Mouse (Mus musculus) hindbrain, embryonic 11.5 days (tissue): ENCODE results near the gene Ccl11. TPM values are rescaled to one million over a fixed set of nuclear protein-coding genes. Genes with fewer than 3 reads are reported as not detected.

Source experiments
- ATAC-seq: fragments of 200-750 bp; cut with Nextera tagmentation; 2 replicates; pipeline ENCODE4 v1.8.0; 2017; ENCODE audit warnings: mild to moderate bottlenecking, moderate TSS enrichment, moderate library complexity; ENCODE audit not compliant: low FRiP score
- DNase-seq: peaks from one replicate; pipeline ENCODE4 v3.0.0-alpha.2; 2015; ENCODE audit warnings: low spot score
- H3K27ac ChIP-seq: fragments of 300-500 bp; sonication (generic); 2 replicates; pipeline ENCODE4 v1.5.1; 2014; ENCODE audit warnings: mild to moderate bottlenecking, low read depth, low read length
- H3K27me3 ChIP-seq: fragments of 300-500 bp; sonication (generic); 2 replicates; pipeline ENCODE4 v1.6.1; 2014; ENCODE audit warnings: mild to moderate bottlenecking, low read length, moderate library complexity, mixed read lengths; ENCODE audit not compliant: control insufficient read depth, insufficient read depth
- H3K36me3 ChIP-seq: fragments of 300-500 bp; sonication (generic); 2 replicates; pipeline ENCODE4 v1.6.1; 2014; ENCODE audit warnings: mild to moderate bottlenecking, low read length, moderate library complexity, mixed read lengths; ENCODE audit not compliant: control insufficient read depth, insufficient read depth
- H3K4me1 ChIP-seq: fragments of 300-500 bp; sonication (generic); replicated peaks from 2 replicates; pipeline ENCODE4 v1.6.1; 2014; ENCODE audit warnings: low read length, mixed read lengths; ENCODE audit not compliant: control insufficient read depth, insufficient read depth
- H3K4me2 ChIP-seq: fragments of 300-500 bp; sonication (generic); replicated peaks from 2 replicates; pipeline ENCODE4 v1.6.1; 2014; ENCODE audit warnings: mild to moderate bottlenecking, low read depth, low read length
- H3K4me3 ChIP-seq: fragments of 300-500 bp; sonication (generic); 2 replicates; pipeline ENCODE4 v1.5.1; 2014; ENCODE audit warnings: low read depth, low read length
- H3K9ac ChIP-seq: fragments of 300-500 bp; sonication (generic); 2 replicates; pipeline ENCODE4 v1.6.1; 2014; ENCODE audit warnings: low read depth, low read length
- H3K9me3 ChIP-seq: fragments of 300-500 bp; sonication (generic); 2 replicates; pipeline ENCODE4 v1.6.1; 2016; ENCODE audit warnings: low read length; ENCODE audit not compliant: control insufficient read depth
- WGBS: fragments of 180-500 bp; shearing (Covaris S2); extraction: QIAGEN DNeasy Blood & Tissue Kit; methylation state at CpG from one replicate; pipeline ENCODE4 v1.1.7; 2014; 5-methylcytosine and 5-hydroxymethylcytosine counted together
- polyA plus RNA-seq: library from polyadenylated mRNA; unstranded; fragments of >200 nt; fragmentation: Nextera tagmentation; extraction: Ambion mirVana; gene quantifications from 2 replicates; pipeline ENCODE4 v1.2.1, GENCODE M21; 2014

Ccl11 gene
- polyA plus RNA-seq, 1 experiment from 2014 or later = not detected

GRCm38 (mm10) chr11:82072374-82072773 lies 14.8 kb downstream of the Ccl11 start:
- ATAC-seq (no peak), DNase-seq (no peak)
- Histone ChIP-seq H3K9ac (no peak overlapping the region), H3K36me3 (no peaks in the 10 kb centered on the region), H3K27ac (no peak overlapping the region), H3K27me3 (no peaks in the 10 kb centered on the region), H3K4me2 (no peak overlapping the region), H3K4me1 (no peaks in the 10 kb centered on the region), H3K9me3 (no peaks in the 10 kb centered on the region), H3K4me3 (no peak overlapping the region)
- 79% methylated on average over 1 of the region's 1 CpGs for WGBS

GRCm38 (mm10) chr11:82072984-82073383 lies 15.4 kb downstream of the Ccl11 start:
- Histone ChIP-seq H3K9ac (no peak overlapping the region), H3K36me3 (no peaks in the 10 kb centered on the region), H3K4me1 (no peaks in the 10 kb centered on the region), H3K27ac (no peak overlapping the region), H3K4me2 (no peak overlapping the region), H3K4me3 (no peak overlapping the region), H3K27me3 (no peaks in the 10 kb centered on the region), H3K9me3 (no peaks in the 10 kb centered on the region)
- WGBS = 85% methylated on average over 3 of the region's 3 CpGs
- DNase-seq (no peak), ATAC-seq (no peak)

- no peak for ATAC-seq
Measured at GRCm38 (mm10) chr11:82073686-82074085, 16.1 kb downstream of the Ccl11 start.

GRCm38 (mm10) chr11:82077031-82077430 lies 19.4 kb downstream of the Ccl11 start:
- no peaks in the 10 kb centered on the region for H3K9me3 ChIP-seq

More at GRCm38 (mm10) chr11:82073686-82074085, 16.1 kb downstream of the Ccl11 start:
- Histone ChIP-seq H3K9me3 (no peaks in the 10 kb centered on the region), H3K27me3 (no peaks in the 10 kb centered on the region), H3K36me3 (no peaks in the 10 kb centered on the region), H3K4me2 (no peak overlapping the region), H3K4me3 (no peak overlapping the region), H3K4me1 (no peaks in the 10 kb centered on the region), H3K9ac (no peak overlapping the region), H3K27ac (no peak overlapping the region)
- no peak for DNase-seq
- 83% methylated on average over 3 of the region's 3 CpGs for WGBS

GRCm38 (mm10) chr11:82078136-82078730 lies 20.6 kb downstream of the Ccl11 start:
- no peaks in the 10 kb centered on the region for H3K9me3 ChIP-seq
- H3K4me2 ChIP-seq = no peak overlapping the region
- H3K36me3 ChIP-seq = no peaks in the 10 kb centered on the region
- H3K9ac ChIP-seq = no peak overlapping the region
- H3K4me1 ChIP-seq = no peaks in the 10 kb centered on the region
- no peak overlapping the region for H3K27ac ChIP-seq
- H3K27me3 ChIP-seq = no peaks in the 10 kb centered on the region
- ATAC-seq (no peak), DNase-seq (no peak)
- H3K4me3 ChIP-seq = no peak overlapping the region

More at GRCm38 (mm10) chr11:82077031-82077430, 19.4 kb downstream of the Ccl11 start:
- Histone ChIP-seq H3K27me3 (no peaks in the 10 kb centered on the region), H3K4me3 (no peak overlapping the region), H3K36me3 (no peaks in the 10 kb centered on the region), H3K27ac (no peak overlapping the region), H3K9ac (no peak overlapping the region), H3K4me1 (no peaks in the 10 kb centered on the region), H3K4me2 (no peak overlapping the region)
- 87% methylated on average over 3 of the region's 3 CpGs for WGBS
- no peak for ATAC-seq
- DNase-seq = no peak

- DNase-seq = no peak
Measured at GRCm38 (mm10) chr11:82080865-82081264, 23.2 kb downstream of the Ccl11 start.

GRCm38 (mm10) chr11:82084360-82084759 lies 26.7 kb downstream of the Ccl11 start:
- Histone ChIP-seq H3K27me3 (no peaks in the 10 kb centered on the region), H3K4me3 (no peak overlapping the region), H3K9ac (no peak overlapping the region), H3K4me2 (no peak overlapping the region), H3K27ac (no peak overlapping the region), H3K4me1 (0 out of 2 replicates have a peak, but pooled peaks cover 2% of the 10 kb centered on the region), H3K9me3 (no peaks in the 10 kb centered on the region), H3K36me3 (no peaks in the 10 kb centered on the region)
- ATAC-seq = no peak
- no peak for DNase-seq
- WGBS = 91% methylated on average over 3 of the region's 3 CpGs

More at GRCm38 (mm10) chr11:82080865-82081264, 23.2 kb downstream of the Ccl11 start:
- no peak overlapping the region for H3K4me2 ChIP-seq
- H3K9me3 ChIP-seq = no peaks in the 10 kb centered on the region
- H3K27ac ChIP-seq = no peak overlapping the region
- no peaks in the 10 kb centered on the region for H3K36me3 ChIP-seq
- no peaks in the 10 kb centered on the region for H3K27me3 ChIP-seq
- H3K4me3 ChIP-seq = no peak overlapping the region
- no peak overlapping the region for H3K9ac ChIP-seq
- ATAC-seq = no peak
- WGBS = 80% methylated on average over 3 of the region's 3 CpGs
- no peaks in the 10 kb centered on the region for H3K4me1 ChIP-seq

- no peak overlapping the region for H3K4me3 ChIP-seq
- DNase-seq (no peak), ATAC-seq (no peak)
- H3K9me3 ChIP-seq = no peaks in the 10 kb centered on the region
- no peak overlapping the region for H3K27ac ChIP-seq
- H3K9ac ChIP-seq = no peak overlapping the region
- H3K4me1 ChIP-seq = no peaks in the 10 kb centered on the region
- no peaks in the 10 kb centered on the region for H3K36me3 ChIP-seq
- H3K27me3 ChIP-seq = no peaks in the 10 kb centered on the region
- no peak overlapping the region for H3K4me2 ChIP-seq
- WGBS = 91% methylated on average over 10 of the region's 10 CpGs
Measured at GRCm38 (mm10) chr11:82099511-82100323, 42.1 kb downstream of the Ccl11 start.

- no peak for ATAC-seq
- Histone ChIP-seq H3K9ac (no peak overlapping the region), H3K9me3 (no peaks in the 10 kb centered on the region), H3K4me1 (no peaks in the 10 kb centered on the region), H3K4me2 (no peak overlapping the region), H3K4me3 (no peak overlapping the region), H3K27ac (no peak overlapping the region), H3K36me3 (no peaks in the 10 kb centered on the region), H3K27me3 (no peaks in the 10 kb centered on the region)
- WGBS = 81% methylated on average over 4 of the region's 4 CpGs
- DNase-seq = no peak
Measured at GRCm38 (mm10) chr11:82101087-82101486, 43.5 kb downstream of the Ccl11 start.
